Mouse (Mus musculus): ENCODE results near the gene Emc4. TPM values are rescaled to one million over a fixed set of nuclear protein-coding genes. Genes with fewer than 3 reads are reported as not detected.

Gene Emc4
- polyA plus RNA-seq, 1 experiment from 2014 or later = 107 TPM

- Histone ChIP-seq H3K4me2 (ENCODE audit: low read length) (no peak overlapping the region), H3K36me3 (ENCODE audit: control insufficient read depth, insufficient read depth, low read length) (peaks cover 89% of the 10 kb centered on the region), H3K4me1 (ENCODE audit: control insufficient read depth in 2 of 2, insufficient read depth in 2 of 2, low read length in 2 of 2) (peaks cover 1 to 4% of the 10 kb centered on the region in 2 experiments; a peak in 3 of 4 replicates), H3K4me3 (ENCODE audit: control insufficient read depth in 1 of 2, insufficient read depth in 1 of 2, low read depth in 1 of 2, low read length in 2 of 2) (no peak overlapping the region), H3K9ac (ENCODE audit: low read length) (no peak overlapping the region), H3K9me3 (ENCODE audit: control insufficient read depth, low read length) (no peaks in the 10 kb centered on the region), H3K27me3 (ENCODE audit: control insufficient read depth, insufficient read depth, low read length) (no peaks in the 10 kb centered on the region), H3K27ac (replicated peaks in 1 of 2; ENCODE audit: control insufficient read depth in 1 of 2, insufficient read depth in 1 of 2, low read depth in 2 of 2, low read length in 2 of 2) (no peak overlapping the region)
- WGBS = 94% methylated on average over 6 of the region's 6 CpGs
- no peak for ATAC-seq (ENCODE audit: insufficient number of reproducible peaks, insufficient read depth, low FRiP score, low read depth)
These were observed 30.6 kb downstream of the Emc4 start for GRCm38 (mm10) chr2:112337211-112337610.

- Histone ChIP-seq H3K9me3 (ENCODE audit: control insufficient read depth, low read length) (no peaks in the 10 kb centered on the region), H3K4me1 (ENCODE audit: control insufficient read depth in 2 of 2, insufficient read depth in 2 of 2, low read length in 2 of 2) (peaks cover 3 to 9% of the 10 kb centered on the region in 2 experiments; a peak in 3 of 4 replicates), H3K36me3 (ENCODE audit: control insufficient read depth, insufficient read depth, low read length) (peaks cover 42% of the 10 kb centered on the region), H3K4me2 (ENCODE audit: low read length) (no peak overlapping the region), H3K9ac (ENCODE audit: low read length) (no peak overlapping the region), H3K4me3 (ENCODE audit: control insufficient read depth in 1 of 2, insufficient read depth in 1 of 2, low read depth in 1 of 2, low read length in 2 of 2) (no peak overlapping the region), H3K27me3 (ENCODE audit: control insufficient read depth, insufficient read depth, low read length) (no peaks in the 10 kb centered on the region), H3K27ac (replicated peaks in 1 of 2; ENCODE audit: control insufficient read depth in 1 of 2, insufficient read depth in 1 of 2, low read depth in 2 of 2, low read length in 2 of 2) (peak overlapping the region in 1 of 2 experiments; percentile 17; a peak in 1 of 4 replicates)
- no peak; the same call in 1 of the 2 replicates for ATAC-seq (ENCODE audit: insufficient number of reproducible peaks, insufficient read depth, low FRiP score, low read depth)
- WGBS = 39% methylated on average over 4 of the region's 4 CpGs
These were observed 35.6 kb downstream of the Emc4 start for GRCm38 (mm10) chr2:112332051-112332898.

GRCm38 (mm10) chr2:112328069-112328777, 39.6 kb downstream of the Emc4 start:
- ATAC-seq (ENCODE audit: insufficient number of reproducible peaks, insufficient read depth, low FRiP score, low read depth) = no peak
- no peak overlapping the region for H3K4me3 ChIP-seq (ENCODE audit: control insufficient read depth in 1 of 2, insufficient read depth in 1 of 2, low read depth in 1 of 2, low read length in 2 of 2)
- peaks cover 2% of the 10 kb centered on the region; the same call in 1 of the 2 replicates for H3K36me3 ChIP-seq (ENCODE audit: control insufficient read depth, insufficient read depth, low read length)
- no peak overlapping the region for H3K4me2 ChIP-seq (ENCODE audit: low read length)
- no peaks in the 10 kb centered on the region for H3K9me3 ChIP-seq (ENCODE audit: control insufficient read depth, low read length)
- WGBS = 70% methylated on average over 11 of the region's 11 CpGs
- H3K9ac ChIP-seq (ENCODE audit: low read length) = no peak overlapping the region
- no peak overlapping the region for H3K27ac ChIP-seq (replicated peaks in 1 of 2; ENCODE audit: control insufficient read depth in 1 of 2, insufficient read depth in 1 of 2, low read depth in 2 of 2, low read length in 2 of 2)
- no peaks in the 10 kb centered on the region for H3K27me3 ChIP-seq (ENCODE audit: control insufficient read depth, insufficient read depth, low read length)
- H3K4me1 ChIP-seq (ENCODE audit: control insufficient read depth in 2 of 2, insufficient read depth in 2 of 2, low read length in 2 of 2) = peaks cover 3 to 9% of the 10 kb centered on the region in 2 experiments; a peak in 3 of 4 replicates

GRCm38 (mm10) chr2:112318905-112319304, 48.9 kb downstream of the Emc4 start:
- no peak for ATAC-seq (ENCODE audit: insufficient number of reproducible peaks, insufficient read depth, low FRiP score, low read depth)
- Histone ChIP-seq H3K9me3 (ENCODE audit: control insufficient read depth, low read length) (no peaks in the 10 kb centered on the region), H3K4me1 (ENCODE audit: control insufficient read depth in 2 of 2, insufficient read depth in 2 of 2, low read length in 2 of 2) (peaks cover 0 to 6% of the 10 kb centered on the region in 2 experiments; a peak in 2 of 4 replicates), H3K4me2 (ENCODE audit: low read length) (no peak overlapping the region), H3K36me3 (ENCODE audit: control insufficient read depth, insufficient read depth, low read length) (0 out of 2 replicates have a peak, but pooled peaks cover 4% of the 10 kb centered on the region), H3K27ac (replicated peaks in 1 of 2; ENCODE audit: control insufficient read depth in 1 of 2, insufficient read depth in 1 of 2, low read depth in 2 of 2, low read length in 2 of 2) (no peak overlapping the region), H3K27me3 (ENCODE audit: control insufficient read depth, insufficient read depth, low read length) (no peaks in the 10 kb centered on the region), H3K4me3 (ENCODE audit: control insufficient read depth in 1 of 2, insufficient read depth in 1 of 2, low read depth in 1 of 2, low read length in 2 of 2) (no peak overlapping the region), H3K9ac (ENCODE audit: low read length) (no peak overlapping the region)
- 79% methylated on average over 7 of the region's 7 CpGs for WGBS

GRCm38 (mm10) chr2:112318227-112318626, 49.6 kb downstream of the Emc4 start:
- Histone ChIP-seq H3K27ac (replicated peaks in 1 of 2; ENCODE audit: control insufficient read depth in 1 of 2, insufficient read depth in 1 of 2, low read depth in 2 of 2, low read length in 2 of 2) (no peak overlapping the region), H3K36me3 (ENCODE audit: control insufficient read depth, insufficient read depth, low read length) (0 out of 2 replicates have a peak, but pooled peaks cover 4% of the 10 kb centered on the region), H3K27me3 (ENCODE audit: control insufficient read depth, insufficient read depth, low read length) (no peaks in the 10 kb centered on the region), H3K9me3 (ENCODE audit: control insufficient read depth, low read length) (no peaks in the 10 kb centered on the region), H3K4me2 (ENCODE audit: low read length) (no peak overlapping the region), H3K4me1 (ENCODE audit: control insufficient read depth in 2 of 2, insufficient read depth in 2 of 2, low read length in 2 of 2) (peaks cover 0 to 6% of the 10 kb centered on the region in 2 experiments; a peak in 2 of 4 replicates), H3K4me3 (ENCODE audit: control insufficient read depth in 1 of 2, insufficient read depth in 1 of 2, low read depth in 1 of 2, low read length in 2 of 2) (no peak overlapping the region), H3K9ac (ENCODE audit: low read length) (no peak overlapping the region)
- no peak for ATAC-seq (ENCODE audit: insufficient number of reproducible peaks, insufficient read depth, low FRiP score, low read depth)
- 90% methylated on average over 2 of the region's 2 CpGs for WGBS

GRCm38 (mm10) chr2:112315638-112316037, 52.2 kb downstream of the Emc4 start:
- WGBS = 90% methylated on average over 7 of the region's 7 CpGs
- no peak overlapping the region for H3K9ac ChIP-seq (ENCODE audit: low read length)
- H3K4me2 ChIP-seq (ENCODE audit: low read length) = no peak overlapping the region
- H3K4me3 ChIP-seq (ENCODE audit: control insufficient read depth in 1 of 2, insufficient read depth in 1 of 2, low read depth in 1 of 2, low read length in 2 of 2) = no peak overlapping the region
- H3K27me3 ChIP-seq (ENCODE audit: control insufficient read depth, insufficient read depth, low read length) = no peaks in the 10 kb centered on the region
- ATAC-seq (ENCODE audit: insufficient number of reproducible peaks, insufficient read depth, low FRiP score, low read depth) = no peak
- H3K9me3 ChIP-seq (ENCODE audit: control insufficient read depth, low read length) = no peaks in the 10 kb centered on the region
- H3K36me3 ChIP-seq (ENCODE audit: control insufficient read depth, insufficient read depth, low read length) = 0 out of 2 replicates have a peak, but pooled peaks cover 4% of the 10 kb centered on the region
- no peak overlapping the region for H3K27ac ChIP-seq (replicated peaks in 1 of 2; ENCODE audit: control insufficient read depth in 1 of 2, insufficient read depth in 1 of 2, low read depth in 2 of 2, low read length in 2 of 2)
- peaks cover 0 to 6% of the 10 kb centered on the region in 2 experiments; a peak in 2 of 4 replicates for H3K4me1 ChIP-seq (ENCODE audit: control insufficient read depth in 2 of 2, insufficient read depth in 2 of 2, low read length in 2 of 2)
